Mouse (Mus musculus): Measurements from ENCODE around the gene Psen2. TPM values are rescaled to one million over a fixed set of nuclear protein-coding genes. Genes with fewer than 3 reads are reported as not detected.
A peak's percentile ranks its signal among the peaks of the same experiment; 100 is the strongest.

Psen2 gene
- polyA plus RNA-seq, 2 experiments, result 18.2 to 19.9 TPM

- no peaks in the 10 kb centered on the region for H3K27me3 ChIP-seq (ENCODE audit: control insufficient read depth, insufficient read depth, low read length)
- no peak overlapping the region for H3K4me3 ChIP-seq (ENCODE audit: insufficient read depth in 1 of 2, low read depth in 2 of 2, low read length in 2 of 2)
- TF ChIP-seq EP300 (IDR thresholded peaks at IDR 0.05; ENCODE audit: low read depth) (no peak), CTCF (IDR thresholded peaks at IDR 0.05; ENCODE audit: low read depth) (no peak)
- 78% methylated on average over 19 of the region's 19 CpGs for WGBS (ENCODE audit: insufficient replicate concordance)
- H3K27ac ChIP-seq, result no peak overlapping the region
- ATAC-seq (ENCODE audit: insufficient read depth) (no peak), DNase-seq (ENCODE audit: low read depth in 3 of 3, low spot score in 3 of 3) (no peak)
- H3K9ac ChIP-seq (replicated peaks), result no peak overlapping the region
- H3K9me3 ChIP-seq (ENCODE audit: control insufficient read depth, low read length), result no peaks in the 10 kb centered on the region
- peaks cover 2 to 4% of the 10 kb centered on the region in 2 experiments; a peak in 2 of 4 replicates for H3K4me1 ChIP-seq (replicated peaks; ENCODE audit: control insufficient read depth in 2 of 2, insufficient read depth in 2 of 2, low read length in 1 of 2)
- H3K4me2 ChIP-seq (ENCODE audit: low read depth), result no peak overlapping the region
- H3K36me3 ChIP-seq (replicated peaks; ENCODE audit: control insufficient read depth, insufficient read depth, low read depth), result no peaks in the 10 kb centered on the region
Observed at GRCm38 (mm10) chr1:180220791-180221542, 42.3 kb downstream of the Psen2 start.

DNA sequence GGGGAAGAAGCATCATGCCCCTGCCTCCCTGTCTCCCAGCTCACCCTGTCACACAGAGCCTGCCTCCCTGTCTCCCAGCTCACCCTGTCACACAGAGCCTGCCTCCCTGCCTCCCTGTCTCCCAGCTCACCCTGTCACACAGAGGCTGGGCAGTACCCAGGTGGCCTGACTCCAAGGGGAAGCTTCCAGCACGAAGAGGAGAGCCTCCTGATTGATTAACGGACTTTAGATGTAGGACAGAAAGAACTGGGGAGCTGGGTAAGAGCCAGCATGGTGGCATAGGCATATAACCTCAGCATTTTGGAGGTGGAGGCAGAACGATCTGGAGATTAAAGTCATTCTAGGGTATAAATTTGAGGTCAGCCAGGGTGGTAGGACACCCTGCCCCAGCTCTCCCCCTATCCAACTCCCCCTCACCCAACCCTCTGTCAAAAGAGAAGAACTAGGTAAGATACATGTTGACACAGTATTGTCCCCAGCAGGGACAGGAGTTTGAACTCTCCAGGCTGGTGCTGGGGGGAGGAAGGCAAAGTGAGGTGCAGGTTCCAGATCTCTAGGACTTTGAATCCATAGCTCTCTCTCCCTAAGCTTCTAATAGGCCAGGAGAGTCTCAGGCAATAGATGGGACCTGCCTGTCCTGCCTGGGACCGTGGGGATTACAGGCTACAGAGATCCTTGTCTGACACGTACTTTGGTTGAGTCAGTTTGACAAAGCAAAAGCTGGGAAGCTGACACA lies 46.5 kb downstream of the Psen2 start:
- no peak overlapping the region for H3K4me3 ChIP-seq (ENCODE audit: insufficient read depth in 1 of 2, low read depth in 2 of 2, low read length in 2 of 2)
- no peak overlapping the region for H3K27ac ChIP-seq
- no peak for DNase-seq (ENCODE audit: low read depth in 3 of 3, low spot score in 3 of 3)
- no peaks in the 10 kb centered on the region for H3K9me3 ChIP-seq (ENCODE audit: control insufficient read depth, low read length)
- H3K27me3 ChIP-seq (ENCODE audit: control insufficient read depth, insufficient read depth, low read length), result no peaks in the 10 kb centered on the region
- peak; percentile 33; the same call in 1 of the 2 replicates for ATAC-seq (ENCODE audit: insufficient read depth)
- H3K9ac ChIP-seq (replicated peaks), result no peak overlapping the region
- no peak overlapping the region for H3K4me2 ChIP-seq (ENCODE audit: low read depth)
- peaks cover 0 to 3% of the 10 kb centered on the region in 2 experiments; a peak in 2 of 4 replicates for H3K4me1 ChIP-seq (replicated peaks; ENCODE audit: control insufficient read depth in 2 of 2, insufficient read depth in 2 of 2, low read length in 1 of 2)
- no peaks in the 10 kb centered on the region for H3K36me3 ChIP-seq (replicated peaks; ENCODE audit: control insufficient read depth, insufficient read depth, low read depth)
- 46% methylated on average over 5 of the region's 5 CpGs for WGBS (ENCODE audit: insufficient replicate concordance)
- no peak for TF ChIP-seq EP300 (IDR thresholded peaks at IDR 0.05; ENCODE audit: low read depth)
- no peak for TF ChIP-seq CTCF (IDR thresholded peaks at IDR 0.05; ENCODE audit: low read depth)

- H3K9me3 ChIP-seq (ENCODE audit: control insufficient read depth, low read length), result no peaks in the 10 kb centered on the region
- H3K4me3 ChIP-seq (ENCODE audit: insufficient read depth in 1 of 2, low read depth in 2 of 2, low read length in 2 of 2), result no peak overlapping the region
- WGBS (ENCODE audit: insufficient replicate concordance), result 15% methylated on average over 4 of the region's 4 CpGs
- no peak overlapping the region for H3K27ac ChIP-seq
- DNase-seq (ENCODE audit: low read depth in 3 of 3, low spot score in 3 of 3), result peak; percentile 33 to 46 (median 45)
- no peak for TF ChIP-seq EP300 (IDR thresholded peaks at IDR 0.05; ENCODE audit: low read depth)
- TF ChIP-seq CTCF (IDR thresholded peaks at IDR 0.05; ENCODE audit: low read depth), result peak; percentile 99
- H3K36me3 ChIP-seq (replicated peaks; ENCODE audit: control insufficient read depth, insufficient read depth, low read depth), result no peaks in the 10 kb centered on the region
- H3K9ac ChIP-seq (replicated peaks), result no peak overlapping the region
- H3K4me1 ChIP-seq (replicated peaks; ENCODE audit: control insufficient read depth in 2 of 2, insufficient read depth in 2 of 2, low read length in 1 of 2), result peaks cover 0 to 5% of the 10 kb centered on the region in 2 experiments; a peak in 2 of 4 replicates
- peak; percentile 75 for ATAC-seq (ENCODE audit: insufficient read depth)
- H3K27me3 ChIP-seq (ENCODE audit: control insufficient read depth, insufficient read depth, low read length), result no peaks in the 10 kb centered on the region
- H3K4me2 ChIP-seq (ENCODE audit: low read depth), result no peak overlapping the region
Observed at GRCm38 (mm10) chr1:180215044-180215443, 48.2 kb downstream of the Psen2 start.

DNA sequence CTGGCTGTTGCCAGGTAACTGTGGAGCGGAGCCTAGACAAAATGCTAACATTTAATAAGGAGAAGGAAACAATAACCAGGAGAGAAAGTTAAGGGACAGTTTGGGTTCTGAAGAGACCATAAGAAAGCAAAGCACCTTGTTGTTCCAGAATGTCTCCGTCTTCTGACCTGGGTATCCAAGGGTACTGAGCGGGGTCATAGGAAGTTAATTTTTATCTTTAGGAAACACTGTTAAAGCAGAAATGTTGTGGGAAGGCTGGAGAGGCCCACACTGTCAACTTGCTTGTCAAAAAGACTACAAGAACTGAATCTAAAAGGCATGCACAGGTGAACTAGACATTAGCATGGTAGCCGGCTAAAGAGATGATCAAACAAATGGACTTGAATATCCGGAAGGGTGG lies 50.3 kb downstream of the Psen2 start:
- Histone ChIP-seq H3K9ac (replicated peaks) (no peak overlapping the region), H3K27me3 (ENCODE audit: control insufficient read depth, insufficient read depth, low read length) (no peaks in the 10 kb centered on the region), H3K36me3 (replicated peaks; ENCODE audit: control insufficient read depth, insufficient read depth, low read depth) (no peaks in the 10 kb centered on the region), H3K27ac (no peak overlapping the region), H3K4me1 (replicated peaks; ENCODE audit: control insufficient read depth in 2 of 2, insufficient read depth in 2 of 2, low read length in 1 of 2) (peaks cover 0 to 5% of the 10 kb centered on the region in 2 experiments; a peak in 2 of 4 replicates), H3K9me3 (ENCODE audit: control insufficient read depth, low read length) (no peaks in the 10 kb centered on the region), H3K4me2 (ENCODE audit: low read depth) (no peak overlapping the region), H3K4me3 (ENCODE audit: insufficient read depth in 1 of 2, low read depth in 2 of 2, low read length in 2 of 2) (no peak overlapping the region)
- WGBS (ENCODE audit: insufficient replicate concordance), result 42% methylated on average over 5 of the region's 5 CpGs
- ATAC-seq (ENCODE audit: insufficient read depth) (no peak), DNase-seq (ENCODE audit: low read depth in 3 of 3, low spot score in 3 of 3) (no peak)
- no peak for TF ChIP-seq EP300 (IDR thresholded peaks at IDR 0.05; ENCODE audit: low read depth)
- TF ChIP-seq CTCF (IDR thresholded peaks at IDR 0.05; ENCODE audit: low read depth), result no peak

GRCm38 (mm10) chr1:180210781-180211271 lies 52.4 kb downstream of the Psen2 start:
- Histone ChIP-seq H3K9me3 (ENCODE audit: control insufficient read depth, low read length) (no peaks in the 10 kb centered on the region), H3K36me3 (replicated peaks; ENCODE audit: control insufficient read depth, insufficient read depth, low read depth) (no peaks in the 10 kb centered on the region), H3K4me2 (ENCODE audit: low read depth) (no peak overlapping the region), H3K9ac (replicated peaks) (no peak overlapping the region), H3K27me3 (ENCODE audit: control insufficient read depth, insufficient read depth, low read length) (no peaks in the 10 kb centered on the region), H3K4me3 (ENCODE audit: insufficient read depth in 1 of 2, low read depth in 2 of 2, low read length in 2 of 2) (no peak overlapping the region), H3K4me1 (replicated peaks; ENCODE audit: control insufficient read depth in 2 of 2, insufficient read depth in 2 of 2, low read length in 1 of 2) (peaks cover 0 to 5% of the 10 kb centered on the region in 2 experiments; a peak in 2 of 4 replicates), H3K27ac (no peak overlapping the region)
- 56% methylated on average over 9 of the region's 9 CpGs for WGBS (ENCODE audit: insufficient replicate concordance)
- no peak for TF ChIP-seq EP300 (IDR thresholded peaks at IDR 0.05; ENCODE audit: low read depth)
- no peak for TF ChIP-seq CTCF (IDR thresholded peaks at IDR 0.05; ENCODE audit: low read depth)
- DNase-seq (ENCODE audit: low read depth in 3 of 3, low spot score in 3 of 3), result no peak
- no peak for ATAC-seq (ENCODE audit: insufficient read depth)
